Mouse (Mus musculus): ENCODE results near the gene Kif26b. TPM values are rescaled to one million over a fixed set of nuclear protein-coding genes. Genes with fewer than 3 reads are reported as not detected.

The Kif26b gene
- polyA plus RNA-seq, 1 experiment from 2014 or later, result 13.5 TPM

- H3K27me3 ChIP-seq (ENCODE audit: insufficient read depth, poor library complexity, severe bottlenecking), result no peaks in the 10 kb centered on the region; the same call in 1 of the 2 replicates
- H3K4me3 ChIP-seq, result no peak overlapping the region
- H3K27ac ChIP-seq, result no peak overlapping the region
- H3K9me3 ChIP-seq, result no peaks in the 10 kb centered on the region
- 92% methylated on average over 4 of the region's 4 CpGs for WGBS
- no peak for DNase-seq (ENCODE audit: low spot score)
- H3K4me1 ChIP-seq, result no peaks in the 10 kb centered on the region
- peaks cover 39% of the 10 kb centered on the region for H3K36me3 ChIP-seq
Measured at GRCm38 (mm10) chr1:178864297-178864696, 335.4 kb downstream of the Kif26b start.

GRCm38 (mm10) chr1:178866757-178867156, 337.8 kb downstream of the Kif26b start:
- Histone ChIP-seq H3K9me3 (no peaks in the 10 kb centered on the region), H3K27me3 (ENCODE audit: insufficient read depth, poor library complexity, severe bottlenecking) (no peaks in the 10 kb centered on the region; the same call in 1 of the 2 replicates), H3K36me3 (peaks cover 54% of the 10 kb centered on the region), H3K4me3 (no peak overlapping the region), H3K4me1 (no peaks in the 10 kb centered on the region), H3K27ac (no peak overlapping the region)
- 83% methylated on average over 4 of the region's 4 CpGs for WGBS
- no peak for DNase-seq (ENCODE audit: low spot score)

GRCm38 (mm10) chr1:178871055-178871454, 342.1 kb downstream of the Kif26b start:
- H3K4me3 ChIP-seq, result no peak overlapping the region
- no peaks in the 10 kb centered on the region for H3K4me1 ChIP-seq
- H3K27me3 ChIP-seq (ENCODE audit: insufficient read depth, poor library complexity, severe bottlenecking), result no peaks in the 10 kb centered on the region; the same call in 1 of the 2 replicates
- no peak for DNase-seq (ENCODE audit: low spot score)
- no peak overlapping the region for H3K27ac ChIP-seq
- 93% methylated on average over 3 of the region's 3 CpGs for WGBS
- peaks cover 68% of the 10 kb centered on the region for H3K36me3 ChIP-seq
- H3K9me3 ChIP-seq, result no peaks in the 10 kb centered on the region

- no peaks in the 10 kb centered on the region for H3K9me3 ChIP-seq
- peaks cover 51% of the 10 kb centered on the region for H3K36me3 ChIP-seq
- no peaks in the 10 kb centered on the region for H3K27me3 ChIP-seq (ENCODE audit: insufficient read depth, poor library complexity, severe bottlenecking)
- H3K4me1 ChIP-seq, result no peaks in the 10 kb centered on the region
- WGBS, result 80% methylated on average over 2 of the region's 2 CpGs
- no peak overlapping the region for H3K4me3 ChIP-seq
- no peak overlapping the region for H3K27ac ChIP-seq
- DNase-seq (ENCODE audit: low spot score), result no peak
Measured at GRCm38 (mm10) chr1:178876926-178877325, 348.0 kb downstream of the Kif26b start.

GRCm38 (mm10) chr1:178878676-178879075, 349.8 kb downstream of the Kif26b start:
- Histone ChIP-seq H3K4me1 (no peaks in the 10 kb centered on the region), H3K4me3 (no peak overlapping the region), H3K27me3 (ENCODE audit: insufficient read depth, poor library complexity, severe bottlenecking) (no peaks in the 10 kb centered on the region), H3K36me3 (peaks cover 52% of the 10 kb centered on the region), H3K9me3 (no peaks in the 10 kb centered on the region), H3K27ac (no peak overlapping the region)
- DNase-seq (ENCODE audit: low spot score), result no peak
- 83% methylated on average over 1 of the region's 1 CpGs for WGBS

- no peak overlapping the region for H3K4me3 ChIP-seq
- H3K27ac ChIP-seq, result no peak overlapping the region
- no peaks in the 10 kb centered on the region for H3K4me1 ChIP-seq
- DNase-seq (ENCODE audit: low spot score), result no peak
- peaks cover 46% of the 10 kb centered on the region for H3K36me3 ChIP-seq
- H3K27me3 ChIP-seq (ENCODE audit: insufficient read depth, poor library complexity, severe bottlenecking), result no peaks in the 10 kb centered on the region
- H3K9me3 ChIP-seq, result no peaks in the 10 kb centered on the region
- 62% methylated on average over 7 of the region's 7 CpGs for WGBS
Measured at GRCm38 (mm10) chr1:178880905-178881304, 352.0 kb downstream of the Kif26b start.

- H3K4me1 ChIP-seq, result 0 out of 2 replicates have a peak, but pooled peaks cover 6% of the 10 kb centered on the region
- no peak overlapping the region for H3K4me3 ChIP-seq
- no peaks in the 10 kb centered on the region for H3K9me3 ChIP-seq
- H3K27me3 ChIP-seq (ENCODE audit: insufficient read depth, poor library complexity, severe bottlenecking), result no peaks in the 10 kb centered on the region
- H3K36me3 ChIP-seq, result peaks cover 49% of the 10 kb centered on the region
- 82% methylated on average over 5 of the region's 5 CpGs for WGBS
- H3K27ac ChIP-seq, result no peak overlapping the region
- DNase-seq (ENCODE audit: low spot score), result no peak
Measured at GRCm38 (mm10) chr1:178886671-178887070, 357.7 kb downstream of the Kif26b start.

- DNase-seq (ENCODE audit: low spot score), result no peak
- H3K27me3 ChIP-seq (ENCODE audit: insufficient read depth, poor library complexity, severe bottlenecking), result no peaks in the 10 kb centered on the region
- WGBS, result 87% methylated on average over 6 of the region's 6 CpGs
- peaks cover 7% of the 10 kb centered on the region; the same call in 1 of the 2 replicates for H3K4me1 ChIP-seq
- H3K36me3 ChIP-seq, result peaks cover 31% of the 10 kb centered on the region; the same call in 1 of the 2 replicates
- no peaks in the 10 kb centered on the region for H3K9me3 ChIP-seq
- H3K4me3 ChIP-seq, result no peak overlapping the region
- no peak overlapping the region for H3K27ac ChIP-seq
Measured at GRCm38 (mm10) chr1:178892376-178892775, 363.5 kb downstream of the Kif26b start.

GRCm38 (mm10) chr1:178893229-178894080, 364.5 kb downstream of the Kif26b start:
- no peak overlapping the region for H3K4me3 ChIP-seq
- no peak for DNase-seq (ENCODE audit: low spot score)
- H3K36me3 ChIP-seq, result peaks cover 33% of the 10 kb centered on the region; the same call in 1 of the 2 replicates
- 89% methylated on average over 11 of the region's 11 CpGs for WGBS
- H3K9me3 ChIP-seq, result no peaks in the 10 kb centered on the region
- H3K27me3 ChIP-seq (ENCODE audit: insufficient read depth, poor library complexity, severe bottlenecking), result no peaks in the 10 kb centered on the region
- H3K27ac ChIP-seq, result no peak overlapping the region
- H3K4me1 ChIP-seq, result peaks cover 7% of the 10 kb centered on the region; the same call in 1 of the 2 replicates

- Histone ChIP-seq H3K4me3 (no peak overlapping the region), H3K27ac (no peak overlapping the region), H3K36me3 (peaks cover 30% of the 10 kb centered on the region; the same call in 1 of the 2 replicates), H3K9me3 (no peaks in the 10 kb centered on the region), H3K27me3 (ENCODE audit: insufficient read depth, poor library complexity, severe bottlenecking) (no peaks in the 10 kb centered on the region), H3K4me1 (peaks cover 7% of the 10 kb centered on the region; the same call in 1 of the 2 replicates)
- DNase-seq (ENCODE audit: low spot score), result no peak
- WGBS, result 90% methylated on average over 3 of the region's 3 CpGs
Measured at GRCm38 (mm10) chr1:178894081-178894401, 365.1 kb downstream of the Kif26b start.

- WGBS, result 81% methylated on average over 4 of the region's 4 CpGs
- peaks cover 7% of the 10 kb centered on the region; the same call in 1 of the 2 replicates for H3K4me1 ChIP-seq
- H3K27ac ChIP-seq, result no peak overlapping the region
- no peak for DNase-seq (ENCODE audit: low spot score)
- H3K27me3 ChIP-seq (ENCODE audit: insufficient read depth, poor library complexity, severe bottlenecking), result no peaks in the 10 kb centered on the region
- H3K4me3 ChIP-seq, result no peak overlapping the region
- no peaks in the 10 kb centered on the region for H3K9me3 ChIP-seq
- H3K36me3 ChIP-seq, result peaks cover 22% of the 10 kb centered on the region; the same call in 1 of the 2 replicates
Measured at GRCm38 (mm10) chr1:178895674-178896073, 366.7 kb downstream of the Kif26b start.

- Histone ChIP-seq H3K27me3 (ENCODE audit: insufficient read depth, poor library complexity, severe bottlenecking) (peaks cover 13% of the 10 kb centered on the region; the same call in 1 of the 2 replicates), H3K36me3 (peaks cover 25% of the 10 kb centered on the region), H3K4me1 (peaks cover 12% of the 10 kb centered on the region), H3K4me3 (no peak overlapping the region), H3K27ac (no peak overlapping the region), H3K9me3 (no peaks in the 10 kb centered on the region)
- WGBS, result 79% methylated on average over 14 of the region's 14 CpGs
- DNase-seq (ENCODE audit: low spot score), result no peak
Measured at GRCm38 (mm10) chr1:178910951-178911350, 382.0 kb downstream of the Kif26b start.

- Histone ChIP-seq H3K4me1 (peaks cover 31% of the 10 kb centered on the region), H3K4me3 (no peak overlapping the region), H3K9me3 (no peaks in the 10 kb centered on the region), H3K27ac (no peak overlapping the region), H3K27me3 (ENCODE audit: insufficient read depth, poor library complexity, severe bottlenecking) (peaks cover 35% of the 10 kb centered on the region), H3K36me3 (peaks cover 47% of the 10 kb centered on the region)
- DNase-seq (ENCODE audit: low spot score), result no peak
- WGBS, result 53% methylated on average over 6 of the region's 6 CpGs
Measured at GRCm38 (mm10) chr1:178912936-178913716, 384.2 kb downstream of the Kif26b start.

All from heart, embryonic 10.5 days (tissue).